9 mouse cellular contexts compared by ENCODE assay signal in the genomic region with DNA sequence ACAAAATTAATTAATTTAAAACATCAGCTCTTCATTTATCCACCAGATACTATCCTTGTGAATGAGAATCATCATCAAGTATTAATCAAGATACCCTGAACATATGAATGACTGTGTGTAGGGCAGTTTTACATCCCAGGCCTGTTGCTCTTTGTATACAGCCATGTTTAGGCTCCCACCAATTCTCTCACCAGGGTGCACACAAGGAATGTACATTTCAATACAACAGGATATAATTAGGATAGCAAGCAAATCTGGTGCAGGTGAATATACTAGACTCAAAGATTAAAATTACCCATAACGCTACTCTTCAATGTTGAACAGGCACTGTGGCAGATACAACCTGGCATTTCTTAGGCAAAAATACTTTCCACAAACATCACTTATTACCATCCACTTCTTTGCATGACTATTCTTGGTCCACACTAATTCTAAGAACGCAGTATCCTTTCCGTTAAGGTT. TPM values are rescaled to one million over a fixed set of nuclear protein-coding genes. Genes with fewer than 3 reads are reported as not detected.
DNase-seq lines count a peak whose midpoint lies in the region; ATAC-seq and TF ChIP-seq lines count a peak whose summit lies in the region.
"Had no signal": no experiment of that assay in that cellular context is flagged by ENCODE, and none has a peak within 500 bp of the region (broad histone marks: within the 10 kb centered on the region; RNA-seq: fewer than 3 reads in every experiment).

No protein-coding gene starts in this region.

- no peaks in the 10 kb centered on the region for H3K36me3 ChIP-seq in heart, embryonic 14.5 days (ENCODE audit: control insufficient read depth, insufficient read depth, low read length)
- peaks cover 12% of the 10 kb centered on the region for H3K36me3 ChIP-seq in hindbrain, embryonic 10.5 days
- H3K36me3 ChIP-seq in midbrain, embryonic 11.5 days (ENCODE audit: control insufficient read depth, insufficient read depth, low read length), result no peaks in the 10 kb centered on the region

- H3K9me3 ChIP-seq in heart, embryonic 14.5 days (ENCODE audit: control insufficient read depth, low read length), result no peaks in the 10 kb centered on the region
- no peaks in the 10 kb centered on the region for H3K9me3 ChIP-seq in hindbrain, embryonic 10.5 days
- no peaks in the 10 kb centered on the region for H3K9me3 ChIP-seq in midbrain, embryonic 11.5 days (ENCODE audit: control insufficient read depth, low read length)

- peak overlapping the region; percentile 96 to 98 for H3K4me3 ChIP-seq in heart, embryonic 14.5 days (ENCODE audit: control insufficient read depth in 1 of 2, insufficient read depth in 1 of 2, low read depth in 1 of 2, low read length in 2 of 2)
- H3K4me3 ChIP-seq in bone marrow, adult 2 months (replicated peaks; ENCODE audit: control insufficient read depth, low read depth, low read length), result peak overlapping the region; percentile 65
- peak overlapping the region; percentile 97 for H3K4me3 ChIP-seq in hindbrain, embryonic 10.5 days
- peak overlapping the region; percentile 95 for H3K4me3 ChIP-seq in midbrain, embryonic 11.5 days (ENCODE audit: low read depth, low read length)

- H3K9ac ChIP-seq in heart, embryonic 14.5 days (ENCODE audit: low read length), result peak overlapping the region; percentile 99
- H3K9ac ChIP-seq in midbrain, embryonic 11.5 days (ENCODE audit: low read length), result peak overlapping the region; percentile 99

- 6% methylated on average over 3 of the region's 3 CpGs for WGBS in heart, embryonic 14.5 days
- 2% methylated on average over 3 of the region's 3 CpGs for WGBS in bone marrow, adult 2 months
- WGBS in hindbrain, embryonic 10.5 days, result 12% methylated on average over 3 of the region's 3 CpGs
- WGBS in midbrain, embryonic 11.5 days, result 8% methylated on average over 3 of the region's 3 CpGs

- TF ChIP-seq POLR2A in bone marrow, adult 2 months (IDR thresholded peaks at IDR 0.05; ENCODE audit: borderline replicate concordance, control insufficient read depth, low read depth, low read length), result no peak

- H3K4me1 ChIP-seq in heart, embryonic 14.5 days (ENCODE audit: control insufficient read depth in 2 of 2, insufficient read depth in 2 of 2, low read length in 2 of 2), result peaks cover 0 to 14% of the 10 kb centered on the region in 2 experiments; a peak in 2 of 4 replicates
- H3K4me1 ChIP-seq in bone marrow, adult 2 months (ENCODE audit: control insufficient read depth, insufficient read depth, low read length), result no peaks in the 10 kb centered on the region; the same call in 1 of the 2 replicates
- H3K4me1 ChIP-seq in hindbrain, embryonic 10.5 days (replicated peaks), result peaks cover 21% of the 10 kb centered on the region
- peaks cover 9% of the 10 kb centered on the region; the same call in 1 of the 2 replicates for H3K4me1 ChIP-seq in midbrain, embryonic 11.5 days (ENCODE audit: control insufficient read depth, insufficient read depth, low read length)

- no peak for DNase-seq in heart, postnatal 4 days
- DNase-seq in hindbrain, embryonic 10.5 days (ENCODE audit: low spot score), result no peak
- DNase-seq in midbrain, embryonic 11.5 days (ENCODE audit: low spot score, missing footprints), result no peak
- no peak for DNase-seq in right cerebral cortex, postnatal 4 days
- no peak for DNase-seq in left cerebral cortex, postnatal 36 days (ENCODE audit: low spot score in 2 of 2)
- DNase-seq in cerebellum, postnatal 14 days, result no peak

- intact Hi-C loops in left cerebral cortex, postnatal 36 days (cut with DNase I), result loop anchor here (2.0 to 5.0 kb wide), 2 partner anchors 81 to 95 kb away; a partner anchor contains a TSS

- peak overlapping the region; percentile 93 for H3K4me2 ChIP-seq in heart, embryonic 14.5 days (ENCODE audit: low read length)
- peak overlapping the region; percentile 88 for H3K4me2 ChIP-seq in midbrain, embryonic 11.5 days

- H3K27ac ChIP-seq in heart, embryonic 14.5 days (replicated peaks in 1 of 2; ENCODE audit: control insufficient read depth in 1 of 2, insufficient read depth in 1 of 2, low read depth in 2 of 2, low read length in 2 of 2), result peak overlapping the region; percentile 98 to 100; a peak in 3 of 4 replicates
- H3K27ac ChIP-seq in bone marrow, adult 2 months (ENCODE audit: control insufficient read depth, insufficient read depth, low read depth, low read length, poor library complexity), result no peak overlapping the region
- peak overlapping the region; percentile 100 for H3K27ac ChIP-seq in hindbrain, embryonic 10.5 days
- H3K27ac ChIP-seq in midbrain, embryonic 11.5 days (ENCODE audit: low read depth, low read length), result no peak overlapping the region

- H3K27me3 ChIP-seq in heart, embryonic 14.5 days (ENCODE audit: control insufficient read depth, insufficient read depth, low read length), result no peaks in the 10 kb centered on the region
- H3K27me3 ChIP-seq in hindbrain, embryonic 10.5 days (ENCODE audit: insufficient read depth, poor library complexity, severe bottlenecking), result no peaks in the 10 kb centered on the region
- H3K27me3 ChIP-seq in midbrain, embryonic 11.5 days (ENCODE audit: control insufficient read depth, insufficient read depth, low read length), result no peaks in the 10 kb centered on the region
- H3K27me3 ChIP-seq: Patski had no signal

- no peak for ATAC-seq in heart, embryonic 14.5 days (ENCODE audit: insufficient number of reproducible peaks, insufficient read depth, low FRiP score, low read depth)
- no peak for ATAC-seq in midbrain, embryonic 11.5 days (ENCODE audit: low FRiP score)

- TF ChIP-seq CTCF in bone marrow, adult 2 months (IDR thresholded peaks at IDR 0.05; ENCODE audit: control insufficient read depth, insufficient read depth, low read length), result no peak

RNA-seq across cellular contexts. Expression of a gene that starts 2.2 kb away (rescaled TPM):
- 7.4 and 8.3 TPM in 2 replicates for polyA plus RNA-seq in heart, embryonic 14.5 days (2014; fragmentation: Nextera tagmentation; extraction: Ambion mirVana)
- total RNA-seq in heart, postnatal 4 days (2021), result 1 to 10 TPM; 3.9 to 4.5 TPM
- 1.8 and 5.3 TPM in 2 replicates for polyA plus RNA-seq in bone marrow, adult 2 months (2011; ENCODE audit: insufficient read depth, insufficient read length, low replicate concordance, missing spikeins)
- 10.7 and 16.0 TPM in 2 replicates for polyA plus RNA-seq in hindbrain, embryonic 10.5 days (2016; fragmentation: Nextera tagmentation; extraction: Ambion mirVana)
- polyA plus RNA-seq in midbrain, embryonic 11.5 days (2014; fragmentation: Nextera tagmentation; extraction: Ambion mirVana), result 15.4 and 15.9 TPM in 2 replicates
- total RNA-seq in left cerebral cortex, postnatal 36 days (2021), result 1 to 10 TPM; 5.5 to 6.4 TPM

RNA-seq across cellular contexts. Expression of a gene that starts 2.3 kb away (rescaled TPM):
- polyA plus RNA-seq in heart, embryonic 14.5 days (2014; fragmentation: Nextera tagmentation; extraction: Ambion mirVana), result 141 and 150 TPM in 2 replicates
- total RNA-seq in heart, postnatal 4 days (2021), result 100 to 1,000 TPM; 137 to 151 TPM
- polyA plus RNA-seq in bone marrow, adult 2 months (2011; ENCODE audit: insufficient read depth, insufficient read length, low replicate concordance, missing spikeins), result 82.8 and 172 TPM in 2 replicates
- 127 and 131 TPM in 2 replicates for polyA plus RNA-seq in hindbrain, embryonic 10.5 days (2016; fragmentation: Nextera tagmentation; extraction: Ambion mirVana)
- polyA plus RNA-seq in midbrain, embryonic 11.5 days (2014; fragmentation: Nextera tagmentation; extraction: Ambion mirVana), result 176 and 183 TPM in 2 replicates
- 100 to 1,000 TPM; 237 to 292 TPM for total RNA-seq in left cerebral cortex, postnatal 36 days (2021)

Comparison
In these comparisons a context has a peak if more than half of its experiments do, and no peak if none do; other contexts are left out.
1. H3K27ac ChIP-seq: peak in heart, embryonic 14.5 days (2 of 2) and hindbrain, embryonic 10.5 days (single experiment); none in bone marrow, adult 2 months (single experiment) and midbrain, embryonic 11.5 days (single experiment).
2. Peak in every context shown above with its lines, with median percentiles within 50 percentile points of each other: H3K4me3 ChIP-seq.